Mouse (Mus musculus) forebrain, postnatal 0 days (tissue): ENCODE results near the gene Kat5. TPM values are rescaled to one million over a fixed set of nuclear protein-coding genes. Genes with fewer than 3 reads are reported as not detected.

ENCODE experiments used
- ATAC-seq: fragments of 200-750 bp; cut with Nextera tagmentation; 2 replicates; pipeline ENCODE4 v1.8.0; 2017; ENCODE audit warnings: mild to moderate bottlenecking, moderate library complexity
- DNase-seq: peaks from one replicate; pipeline ENCODE4 v3.0.0-alpha.2; 2015
- H3K27ac ChIP-seq: fragments of 300-500 bp; sonication (generic); 2 replicates; pipeline ENCODE4 v1.5.1; 2014; ENCODE audit warnings: low read depth, mild to moderate bottlenecking, antibody characterized with exemption, low read length, moderate library complexity, mixed read lengths
- H3K27me3 ChIP-seq: fragments of 300-500 bp; sonication (generic); 2 replicates; pipeline ENCODE4 v1.6.1; 2014; ENCODE audit warnings: mild to moderate bottlenecking, low read length, mixed read lengths; ENCODE audit not compliant: insufficient read depth
- H3K36me3 ChIP-seq: fragments of 300-500 bp; sonication (generic); 2 replicates; pipeline ENCODE4 v1.6.1; 2014; ENCODE audit warnings: mild to moderate bottlenecking, moderate library complexity; ENCODE audit not compliant: insufficient read depth
- H3K4me1 ChIP-seq: fragments of 300-500 bp; sonication (generic); 2 replicates; pipeline ENCODE4 v1.6.1; 2014; ENCODE audit warnings: antibody characterized with exemption; ENCODE audit not compliant: insufficient read depth
- H3K4me2 ChIP-seq: fragments of 300-500 bp; sonication (generic); 2 replicates; pipeline ENCODE4 v1.6.1; 2014; ENCODE audit warnings: low read depth, mild to moderate bottlenecking, moderate library complexity
- H3K4me3 ChIP-seq: fragments of 300-500 bp; sonication (generic); 2 replicates; pipeline ENCODE4 v1.5.1; 2014; ENCODE audit warnings: low read depth, low read length, mixed read lengths
- H3K9ac ChIP-seq: fragments of 300-500 bp; sonication (generic); 2 replicates; pipeline ENCODE4 v1.6.1; 2014; ENCODE audit warnings: mild to moderate bottlenecking
- H3K9me3 ChIP-seq: fragments of 300-500 bp; sonication (generic); 2 replicates; pipeline ENCODE4 v1.6.1; 2016; ENCODE audit warnings: low read length
- CTCF ChIP-seq: sonication (generic); IDR thresholded peaks from 2 replicates; pipeline ENCODE4 v1.5.1; 2016; ENCODE audit warnings: antibody characterized with exemption, control low read depth, low read depth
- WGBS: fragments of 180-500 bp; shearing (Covaris S2); extraction: QIAGEN DNeasy Blood & Tissue Kit; methylation state at CpG from one replicate; pipeline ENCODE4 v1.1.7; 2014; 5-methylcytosine and 5-hydroxymethylcytosine counted together
- polyA plus RNA-seq: library from polyadenylated mRNA; unstranded; fragments of >200 nt; fragmentation: Nextera tagmentation; extraction: Ambion mirVana; gene quantifications from 2 replicates; pipeline ENCODE4 v1.2.1, GENCODE M21; 2015
- total RNA-seq: library from RNA; depleted of rRNA; stranded (reverse); fragments of >200 nt; gene quantifications from 2 replicates; pipeline ENCODE4 v1.2.3, GENCODE M21; 2014

Kat5 gene
- total and polyA plus RNA-seq, 2 experiments from 2014 or later: 72.6 to 131 TPM

DNA sequence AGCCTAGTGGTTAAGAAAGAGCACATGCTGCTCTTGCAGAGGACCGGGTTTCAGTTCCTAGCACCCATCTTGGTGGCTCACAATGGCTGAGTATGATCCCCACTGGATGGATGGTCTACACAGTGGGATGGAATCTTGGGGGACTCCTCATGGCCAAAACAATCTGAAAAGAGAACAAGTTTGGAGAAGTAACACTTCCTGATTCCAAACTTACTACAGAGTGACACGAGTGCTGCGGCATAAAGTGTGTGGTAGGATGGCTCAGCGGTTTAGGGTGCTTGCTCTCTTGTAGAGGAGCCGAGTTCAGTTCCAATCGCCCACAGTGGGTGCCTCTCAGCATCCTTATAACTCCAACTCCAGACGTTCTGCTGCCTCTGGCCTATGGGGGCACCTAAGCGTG, 15.3 kb upstream of the Kat5 start:
- TF ChIP-seq CTCF: no peak
- 90% methylated on average over 8 of the region's 8 CpGs for WGBS
- H3K27ac ChIP-seq: no peak overlapping the region
- no peak for ATAC-seq
- no peaks in the 10 kb centered on the region for H3K9me3 ChIP-seq
- H3K36me3 ChIP-seq: no peaks in the 10 kb centered on the region
- H3K4me2 ChIP-seq: no peak overlapping the region
- H3K4me3 ChIP-seq: no peak overlapping the region
- DNase-seq: no peak
- H3K27me3 ChIP-seq: no peaks in the 10 kb centered on the region
- no peaks in the 10 kb centered on the region for H3K4me1 ChIP-seq
- H3K9ac ChIP-seq: no peak overlapping the region

DNA sequence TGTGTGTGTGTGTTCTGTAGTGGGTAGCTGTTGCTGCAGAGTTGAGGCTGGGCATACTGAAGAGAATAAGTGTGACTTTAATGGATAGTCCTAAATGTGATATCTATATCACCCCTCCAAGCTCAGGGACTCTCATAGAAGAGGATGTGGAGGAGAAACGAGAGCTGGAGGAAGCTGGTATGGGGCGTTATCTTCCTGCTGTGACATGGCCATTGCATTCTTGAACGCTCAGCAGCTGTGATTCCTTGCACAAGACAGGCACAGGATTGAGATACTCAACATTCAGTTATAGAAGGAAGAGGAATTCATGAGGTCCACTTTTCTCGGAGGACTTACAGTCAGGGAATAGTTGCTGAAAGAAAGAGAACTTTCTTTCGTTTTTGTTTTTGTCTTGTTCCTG, 11.8 kb upstream of the Kat5 start:
- ATAC-seq: no peak
- Histone ChIP-seq H3K9me3 (no peaks in the 10 kb centered on the region), H3K27ac (no peak overlapping the region), H3K36me3 (no peaks in the 10 kb centered on the region), H3K4me2 (no peak overlapping the region), H3K4me1 (no peaks in the 10 kb centered on the region), H3K27me3 (no peaks in the 10 kb centered on the region), H3K9ac (no peak overlapping the region), H3K4me3 (no peak overlapping the region)
- TF ChIP-seq CTCF: no peak
- WGBS: 90% methylated on average over 5 of the region's 5 CpGs
- DNase-seq: no peak

DNA sequence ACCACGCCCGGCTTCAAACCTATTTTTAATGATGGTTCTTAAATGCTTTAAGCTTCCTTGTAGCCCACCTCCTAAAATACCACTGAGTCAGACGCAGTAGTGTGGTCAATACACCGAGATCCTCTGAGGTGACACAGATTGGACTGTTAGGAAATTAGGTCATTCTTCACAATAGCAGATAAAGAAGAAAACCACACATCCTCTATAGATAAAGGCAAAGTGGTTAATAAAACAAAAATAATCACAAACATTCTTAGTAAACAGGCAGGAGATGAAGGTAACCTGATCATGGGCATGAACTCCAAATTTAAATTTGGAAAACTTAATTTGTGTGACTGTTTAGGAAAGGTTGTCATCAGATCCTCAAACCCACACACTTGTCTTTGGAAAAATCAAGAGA, 10.0 kb upstream of the Kat5 start:
- TF ChIP-seq CTCF: no peak
- H3K4me3 ChIP-seq: no peak overlapping the region
- H3K9ac ChIP-seq: no peak overlapping the region
- WGBS: 93% methylated on average over 4 of the region's 4 CpGs
- H3K27ac ChIP-seq: no peak overlapping the region
- no peaks in the 10 kb centered on the region for H3K27me3 ChIP-seq
- ATAC-seq (no peak), DNase-seq (no peak)
- no peaks in the 10 kb centered on the region for H3K4me1 ChIP-seq
- no peaks in the 10 kb centered on the region for H3K36me3 ChIP-seq
- no peaks in the 10 kb centered on the region for H3K9me3 ChIP-seq
- H3K4me2 ChIP-seq: no peak overlapping the region

DNA sequence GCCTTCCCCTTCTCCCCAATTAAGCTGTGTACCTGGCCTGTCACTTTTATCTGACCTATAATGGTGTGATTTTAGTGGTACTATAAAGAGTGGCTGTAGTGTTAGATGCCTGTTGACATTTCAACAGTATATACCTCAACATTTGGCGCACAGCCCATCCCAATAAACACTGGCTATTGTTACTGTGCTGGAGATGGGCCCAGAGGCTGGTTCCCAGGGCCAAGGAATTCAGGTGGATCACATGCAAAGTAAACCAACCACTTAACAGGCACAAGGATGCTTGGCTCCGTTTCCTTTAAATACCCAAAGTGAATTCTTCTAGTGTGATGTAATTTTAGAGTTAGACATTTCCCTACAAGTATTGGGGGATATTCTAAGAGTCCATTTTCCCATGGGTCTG, 4.9 kb upstream of the Kat5 start:
- 42% methylated on average over 2 of the region's 2 CpGs for WGBS
- Histone ChIP-seq H3K9ac (no peak overlapping the region), H3K36me3 (no peaks in the 10 kb centered on the region), H3K4me3 (no peak overlapping the region), H3K27ac (no peak overlapping the region), H3K27me3 (no peaks in the 10 kb centered on the region), H3K4me1 (no peaks in the 10 kb centered on the region), H3K4me2 (no peak overlapping the region), H3K9me3 (no peaks in the 10 kb centered on the region)
- DNase-seq (no peak), ATAC-seq (no peak)
- TF ChIP-seq CTCF: no peak

DNA sequence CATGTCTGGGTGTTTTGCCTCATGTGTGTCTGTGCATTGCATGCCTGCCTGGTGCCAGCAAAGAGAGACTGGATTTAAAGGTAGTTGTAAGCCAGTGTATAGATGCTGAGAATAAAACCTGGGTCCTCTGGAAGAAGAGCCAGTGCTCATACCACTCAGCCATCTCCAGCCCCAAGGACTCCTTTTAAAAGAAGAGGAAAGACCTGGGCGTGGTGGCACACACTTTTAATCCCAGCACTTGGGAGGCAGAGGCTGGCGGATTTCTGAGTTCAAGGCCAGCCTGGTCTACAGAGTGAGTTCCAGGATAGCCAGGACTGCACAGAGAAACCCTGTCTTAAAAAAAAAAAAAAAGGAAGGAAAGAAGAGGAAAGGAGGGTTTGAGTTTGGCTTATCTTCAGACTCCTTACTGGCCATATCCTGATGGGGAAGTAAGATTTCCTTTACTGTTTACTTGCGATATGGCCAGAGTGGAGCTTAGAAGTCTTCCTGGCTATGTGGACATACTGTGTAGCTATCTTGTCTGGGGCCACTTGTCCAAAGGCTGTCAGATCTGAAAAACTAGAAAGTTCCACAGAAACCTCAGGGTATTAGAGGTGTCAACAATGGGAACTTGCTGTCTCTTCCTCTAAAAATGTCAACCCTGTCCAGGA, 2.9 kb upstream of the Kat5 start:
- no peak for DNase-seq
- peaks cover 10% of the 10 kb centered on the region; the same call in 1 of the 2 replicates for H3K36me3 ChIP-seq
- H3K4me3 ChIP-seq: no peak overlapping the region
- ATAC-seq: no peak
- no peak overlapping the region for H3K27ac ChIP-seq
- no peak overlapping the region for H3K9ac ChIP-seq
- H3K4me2 ChIP-seq: no peak overlapping the region
- 74% methylated on average over 3 of the region's 3 CpGs for WGBS
- H3K9me3 ChIP-seq: no peaks in the 10 kb centered on the region
- no peaks in the 10 kb centered on the region for H3K4me1 ChIP-seq
- H3K27me3 ChIP-seq: no peaks in the 10 kb centered on the region
- no peak for TF ChIP-seq CTCF

DNA sequence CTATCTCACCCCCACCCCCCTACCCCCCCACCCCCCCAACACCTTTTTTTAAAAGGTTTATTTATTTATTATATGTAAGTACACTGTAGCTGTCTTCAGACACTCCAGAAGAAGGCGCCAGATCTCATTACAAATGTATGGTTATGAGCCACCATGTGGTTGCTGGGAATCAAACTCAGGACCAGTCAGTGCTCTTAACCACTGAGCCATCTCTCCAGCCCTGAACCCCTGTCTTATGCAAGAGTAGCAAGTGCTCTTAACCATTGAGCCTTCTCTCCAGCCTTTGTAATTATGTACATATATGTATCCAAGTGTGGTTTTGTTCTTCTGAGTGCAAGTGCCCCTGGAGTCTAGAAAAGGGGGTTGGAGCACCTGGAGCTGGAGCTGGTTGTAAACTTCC, 1.9 kb upstream of the Kat5 start:
- Histone ChIP-seq H3K4me3 (no peak overlapping the region), H3K4me1 (no peaks in the 10 kb centered on the region), H3K27me3 (no peaks in the 10 kb centered on the region), H3K9me3 (no peaks in the 10 kb centered on the region), H3K9ac (no peak overlapping the region), H3K36me3 (peaks cover 19% of the 10 kb centered on the region), H3K27ac (no peak overlapping the region), H3K4me2 (no peak overlapping the region)
- TF ChIP-seq CTCF: no peak
- ATAC-seq (no peak), DNase-seq (no peak)
- 86% methylated on average over 1 of the region's 1 CpGs for WGBS

DNA sequence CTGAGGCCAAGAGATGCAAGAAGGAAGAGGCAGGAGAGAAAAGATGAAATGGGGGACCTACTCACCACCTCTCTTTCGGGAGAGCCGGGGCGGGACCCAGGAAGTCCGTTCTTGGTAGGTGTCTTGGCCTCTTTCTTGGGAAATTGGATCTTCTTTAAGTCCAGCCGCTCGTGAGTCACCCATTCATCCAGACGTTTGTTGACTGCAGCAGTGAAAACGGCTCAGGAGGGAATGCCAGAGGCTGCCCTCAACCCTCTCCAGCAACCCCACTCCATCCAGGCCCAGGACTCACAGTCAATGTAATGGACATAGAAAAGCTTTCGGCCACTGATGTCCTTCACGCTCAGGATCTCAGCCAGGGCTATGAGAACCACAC, 878 bp downstream of the Kat5 start:
- Histone ChIP-seq H3K27me3 (no peaks in the 10 kb centered on the region), H3K4me3 (peak overlapping the region; percentile 83), H3K36me3 (peaks cover 47% of the 10 kb centered on the region), H3K4me2 (peak overlapping the region; percentile 55), H3K4me1 (no peaks in the 10 kb centered on the region), H3K27ac (peak overlapping the region; percentile 99), H3K9ac (peak overlapping the region; percentile 97), H3K9me3 (no peaks in the 10 kb centered on the region)
- 56% methylated on average over 10 of the region's 10 CpGs for WGBS
- DNase-seq: no peak
- ATAC-seq: no peak
- TF ChIP-seq CTCF: no peak
